Mouse (Mus musculus) liver, embryonic 14.5 days (tissue): ENCODE measurements at regions not wholly inside any gene's neighbourhood (a gene's known extent, or its start where the extent isn't known, plus 50 kb on each side); places are given as distances from the start of the nearest gene placed in this dataset.

Source experiments
- CTCF ChIP-seq: IDR thresholded peaks from 2 replicates; pipeline ENCODE4 v1.5.1; 2016; ENCODE audit warnings: antibody characterized with exemption, low read depth, control low read depth
- EP300 ChIP-seq: IDR thresholded peaks from 2 replicates; pipeline ENCODE4 v1.6.1; 2016; ENCODE audit warnings: antibody characterized with exemption, low read depth

GRCm38 (mm10) chr12:96419567-96419966 is 727.5 kb downstream of the Flrt2 start:
- no peak for TF ChIP-seq CTCF
- TF ChIP-seq EP300: no peak
